Mouse (Mus musculus) myocyte (in vitro differentiated cells): Measurements from ENCODE around the gene Rasgef1c.

Experiments used
- CEBPB ChIP-seq: IDR thresholded peaks from 2 replicates; pipeline ENCODE4 v1.6.1; 2011; ENCODE audit warnings: mild to moderate bottlenecking, moderate library complexity; ENCODE audit not compliant: poor library complexity, insufficient read depth, severe bottlenecking
- E2F4 ChIP-seq: IDR thresholded peaks from one replicate; pipeline ENCODE4 v1.6.1; 2011; ENCODE audit warnings: mild to moderate bottlenecking, control low read depth, moderate library complexity; ENCODE audit not compliant: insufficient read depth
- MAX ChIP-seq: IDR thresholded peaks from one replicate; pipeline ENCODE4 v1.6.1; 2011; ENCODE audit warnings: low read depth, mild to moderate bottlenecking, control low read depth
- MYOD1 ChIP-seq, 3 experiments: IDR thresholded peaks; one replicate each; pipeline ENCODE4 v1.6.1; 2011; ENCODE audit warnings: control low read depth in 2 of 3, low read depth in 2 of 3, mild to moderate bottlenecking in 2 of 3, moderate library complexity in 1 of 3; ENCODE audit not compliant: insufficient read length in 2 of 3, control insufficient read depth in 1 of 3
- MYOG ChIP-seq, 3 experiments: IDR thresholded peaks; one replicate each; pipeline ENCODE4 v1.6.1; 2011; ENCODE audit warnings: control low read depth in 2 of 3, low read depth in 2 of 3, mild to moderate bottlenecking in 2 of 3; ENCODE audit not compliant: insufficient read length in 2 of 3, control insufficient read depth in 1 of 3, insufficient read depth in 1 of 3
- POLR2A ChIP-seq: IDR thresholded peaks from one replicate; pipeline ENCODE4 v1.6.1; 2011; ENCODE audit warnings: low read depth, mild to moderate bottlenecking, control low read depth, moderate library complexity; ENCODE audit not compliant: insufficient read length
- POLR2AphosphoS2 ChIP-seq: IDR thresholded peaks from one replicate; pipeline ENCODE4 v1.6.1; 2011; ENCODE audit warnings: low read depth, control low read depth; ENCODE audit not compliant: insufficient read length
- REST ChIP-seq: IDR thresholded peaks from one replicate; pipeline ENCODE4 v1.6.1; 2011; ENCODE audit warnings: mild to moderate bottlenecking, control low read depth, moderate library complexity; ENCODE audit not compliant: insufficient read depth, insufficient read length
- SRF ChIP-seq: IDR thresholded peaks from one replicate; pipeline ENCODE4 v1.6.1; 2011; ENCODE audit warnings: low read depth; ENCODE audit not compliant: control insufficient read depth, insufficient read length
- TCF12 ChIP-seq: IDR thresholded peaks from one replicate; pipeline ENCODE4 v1.6.1; 2011; ENCODE audit warnings: mild to moderate bottlenecking, control low read depth; ENCODE audit not compliant: poor library complexity, insufficient read depth, severe bottlenecking
- TCF3 ChIP-seq: IDR thresholded peaks from one replicate; pipeline ENCODE4 v1.6.1; 2011; ENCODE audit warnings: low read depth, control low read depth; ENCODE audit not compliant: insufficient read length
- USF1 ChIP-seq: IDR thresholded peaks from one replicate; pipeline ENCODE4 v1.6.1; 2011; ENCODE audit warnings: low read depth, mild to moderate bottlenecking, control low read depth, moderate library complexity

GRCm38 (mm10) chr11:50002853-50003252 lies 101.2 kb downstream of the Rasgef1c start:
- TF ChIP-seq POLR2A (no peak), POLR2AphosphoS2 (no peak), MYOG (IDR thresholded peaks at IDR 0.05; ENCODE audit: control insufficient read depth in 1 of 3, insufficient read depth in 1 of 3, insufficient read length in 2 of 3, low read depth in 2 of 3) (no peak), TCF12 (no peak), E2F4 (no peak), MAX (no peak), USF1 (no peak), REST (no peak), TCF3 (no peak), MYOD1 (IDR thresholded peaks at IDR 0.05; ENCODE audit: control insufficient read depth in 1 of 3, insufficient read length in 2 of 3, low read depth in 2 of 3) (no peak), CEBPB (no peak), SRF (no peak)
